Mouse (Mus musculus): ENCODE measurements around the gene Htra3. TPM values are rescaled to one million over a fixed set of nuclear protein-coding genes. Genes with fewer than 3 reads are reported as not detected.

The Htra3 gene
- total RNA-seq, 1 experiment from 2014 or later, result not detected

DNA sequence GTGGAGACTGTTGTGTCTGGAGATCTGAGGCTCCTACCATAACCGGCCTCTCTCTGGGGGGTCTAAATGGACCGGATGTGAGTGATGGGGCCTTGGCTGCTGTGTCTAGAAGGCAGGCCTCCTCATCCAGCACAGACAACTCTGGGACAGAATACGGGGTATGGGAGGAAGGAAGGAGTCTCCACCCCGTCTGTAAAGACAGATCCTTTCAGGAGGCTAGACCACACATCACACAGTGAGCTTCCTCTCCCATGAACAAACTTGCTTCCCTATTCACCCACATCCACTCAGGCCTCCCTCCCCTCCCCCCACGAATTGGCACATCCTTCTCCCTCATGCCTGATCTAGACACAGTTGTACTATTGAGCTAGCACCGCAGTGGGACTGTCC, 9.2 kb downstream of the Htra3 start:
- ATAC-seq (replicated peaks in 1 of 2; ENCODE audit: insufficient read depth in 1 of 2, low FRiP score in 2 of 2, low TSS enrichment in 1 of 2, low read depth in 1 of 2, poor library complexity in 2 of 2, severe bottlenecking in 2 of 2), result peak; percentile 6 to 17; a peak in 2 of 4 replicates

DNA sequence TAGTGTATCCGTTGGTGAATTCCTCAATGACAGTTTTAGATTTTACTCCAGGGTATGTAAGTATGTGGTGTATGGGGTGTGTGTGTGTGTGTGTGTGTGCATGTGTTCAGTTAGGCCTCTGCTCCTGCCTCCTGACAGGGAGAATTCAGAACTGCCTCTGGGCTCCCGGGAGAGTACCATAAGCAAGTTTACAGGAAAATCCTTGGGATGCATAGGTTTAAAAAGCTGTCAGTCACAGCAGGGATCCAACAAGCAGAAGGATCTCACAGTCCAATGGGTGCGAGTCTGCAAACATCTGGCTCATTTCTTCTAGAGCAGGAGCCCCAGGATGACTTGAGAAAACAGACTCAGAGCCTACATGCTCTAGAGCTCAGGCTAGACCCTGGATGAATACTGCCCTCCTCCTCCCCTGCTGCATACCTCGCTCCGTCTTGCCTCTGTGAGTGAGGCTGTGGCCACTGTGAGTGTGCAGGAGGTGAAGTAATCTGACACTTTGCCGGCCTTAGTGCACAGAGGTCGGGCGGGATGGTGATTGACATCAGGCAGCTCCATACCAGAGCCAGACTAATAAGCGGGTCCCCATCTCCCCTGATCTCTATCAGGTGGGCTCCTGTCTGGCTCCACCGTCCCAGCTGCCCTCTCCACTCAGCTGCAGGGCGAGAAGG, 9.7 kb downstream of the Htra3 start:
- ATAC-seq (replicated peaks in 1 of 2; ENCODE audit: insufficient read depth in 1 of 2, low FRiP score in 2 of 2, low TSS enrichment in 1 of 2, low read depth in 1 of 2, poor library complexity in 2 of 2, severe bottlenecking in 2 of 2), result no peak

DNA sequence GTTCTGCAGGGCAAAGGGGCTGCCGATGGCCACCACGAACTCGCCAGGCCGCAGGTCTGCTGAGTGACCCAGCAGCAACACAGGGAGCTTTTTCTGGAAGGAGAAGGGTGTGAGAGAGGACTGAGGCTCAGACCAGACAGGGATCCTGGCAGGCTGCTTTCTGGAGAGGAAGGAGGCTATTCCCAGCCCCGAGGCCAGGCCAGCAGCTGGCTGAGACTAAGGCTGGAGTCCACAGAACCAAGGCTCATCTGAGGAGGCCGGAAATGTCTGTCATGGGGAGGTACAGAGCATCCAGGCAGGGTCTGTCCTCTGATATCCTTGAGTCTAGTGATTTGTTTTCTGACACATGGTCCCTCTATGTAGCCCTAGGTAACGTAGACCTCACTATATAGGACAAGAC, 13.4 kb downstream of the Htra3 start:
- ATAC-seq (replicated peaks in 1 of 2; ENCODE audit: insufficient read depth in 1 of 2, low FRiP score in 2 of 2, low TSS enrichment in 1 of 2, low read depth in 1 of 2, poor library complexity in 2 of 2, severe bottlenecking in 2 of 2), result no peak

DNA sequence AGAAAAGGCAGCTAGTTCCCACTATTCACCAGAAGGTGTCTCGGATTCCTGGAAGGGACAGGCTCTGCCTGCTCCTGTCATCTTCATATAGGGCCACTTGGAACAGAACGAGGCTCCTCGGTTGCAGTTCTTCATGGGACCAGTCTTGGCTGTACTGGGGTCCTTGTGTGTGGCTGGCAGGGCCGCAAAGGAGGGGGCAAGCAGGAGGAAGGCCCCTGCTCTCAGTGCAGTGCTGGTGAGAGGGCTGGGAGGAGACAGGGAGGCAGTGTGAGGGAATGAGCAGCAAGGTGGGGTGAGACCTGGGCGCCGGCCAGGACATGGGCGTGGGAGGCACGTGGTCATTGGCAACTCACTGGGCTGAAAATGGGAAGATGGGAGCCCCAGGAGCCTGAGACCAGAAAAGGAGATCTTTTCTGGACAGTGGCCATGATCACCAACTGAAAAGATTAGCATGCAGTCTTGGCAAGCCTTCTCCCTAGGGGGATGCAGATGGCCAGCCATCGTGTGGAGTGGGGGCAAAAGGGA, 17.5 kb downstream of the Htra3 start:
- ATAC-seq (replicated peaks in 1 of 2; ENCODE audit: insufficient read depth in 1 of 2, low FRiP score in 2 of 2, low TSS enrichment in 1 of 2, low read depth in 1 of 2, poor library complexity in 2 of 2, severe bottlenecking in 2 of 2), result no peak

DNA sequence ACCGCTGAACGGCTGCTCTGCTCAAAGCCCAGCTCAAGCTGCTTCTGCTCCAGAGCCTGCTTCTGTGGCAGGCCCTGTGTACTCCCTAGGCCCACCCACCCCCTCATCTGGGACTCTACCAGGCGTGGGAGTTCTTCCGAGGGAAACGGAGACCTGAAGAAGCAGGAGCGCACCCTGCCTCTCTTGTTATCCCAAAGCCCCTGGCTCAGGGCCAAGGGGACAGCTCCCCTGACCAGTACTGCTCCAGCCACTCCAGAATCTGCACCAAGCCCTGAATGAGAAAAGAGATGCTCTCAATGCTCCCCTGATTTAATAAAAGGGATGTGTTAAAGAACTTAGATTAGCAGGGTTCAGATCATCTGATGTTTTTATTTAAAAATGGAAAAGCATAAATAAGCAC, 18.4 kb downstream of the Htra3 start:
- ATAC-seq (replicated peaks in 1 of 2; ENCODE audit: insufficient read depth in 1 of 2, low FRiP score in 2 of 2, low TSS enrichment in 1 of 2, low read depth in 1 of 2, poor library complexity in 2 of 2, severe bottlenecking in 2 of 2), result no peak

DNA sequence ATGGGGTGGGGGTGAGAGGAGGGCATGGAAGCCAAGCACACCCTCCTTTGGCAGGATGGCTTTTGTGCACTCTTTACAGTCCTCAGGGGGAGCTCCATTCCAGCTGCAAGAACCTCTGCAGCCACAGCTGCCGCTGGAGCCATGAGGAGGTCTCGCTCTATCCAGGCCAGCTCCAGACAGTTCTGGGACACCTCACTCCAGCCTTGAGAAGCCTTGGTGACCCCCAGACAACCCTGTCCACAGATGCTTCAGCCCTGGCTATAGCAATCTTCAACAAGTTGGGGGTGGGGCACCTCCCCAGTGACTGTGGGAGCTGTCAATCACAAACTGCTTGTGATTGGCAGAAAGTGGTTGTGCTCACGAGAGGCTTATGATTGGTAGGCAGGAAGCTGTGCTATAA, 20.1 kb downstream of the Htra3 start:
- ATAC-seq (replicated peaks in 1 of 2; ENCODE audit: insufficient read depth in 1 of 2, low FRiP score in 2 of 2, low TSS enrichment in 1 of 2, low read depth in 1 of 2, poor library complexity in 2 of 2, severe bottlenecking in 2 of 2), result no peak

DNA sequence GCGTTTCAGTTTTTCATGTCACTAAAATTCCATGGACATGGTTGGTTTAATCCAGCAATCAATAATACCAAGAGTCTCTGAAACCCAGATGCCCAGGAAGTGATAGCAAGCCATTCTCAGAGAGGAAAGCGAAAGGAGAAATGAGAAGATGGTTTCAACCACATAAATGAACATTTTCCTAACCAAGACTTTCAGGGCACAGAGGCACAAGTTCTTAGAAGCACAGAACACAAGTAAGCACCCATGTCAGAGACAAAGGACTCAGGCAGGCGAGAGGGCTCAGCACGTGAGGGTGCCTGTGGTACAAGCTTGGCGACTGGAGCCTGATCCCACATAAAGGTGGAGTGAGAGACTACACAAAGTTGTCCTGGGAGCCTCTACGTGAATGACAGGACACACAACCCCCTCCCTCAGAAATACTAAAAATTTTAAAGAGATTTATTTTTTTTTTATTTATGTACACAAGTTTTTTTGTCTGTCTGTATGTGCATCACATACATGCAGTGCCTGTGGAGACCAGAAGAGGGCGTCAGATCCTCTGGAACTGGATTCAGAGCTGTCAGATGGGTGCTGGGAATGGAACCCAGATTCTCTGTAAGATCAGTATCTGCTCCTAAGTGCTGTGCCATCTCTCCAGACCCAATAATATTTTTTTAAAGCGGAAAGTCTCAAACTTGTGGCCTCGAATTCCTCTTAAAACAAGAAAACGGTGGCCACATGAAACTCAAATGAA, 23.7 kb downstream of the Htra3 start:
- no peak for ATAC-seq (replicated peaks in 1 of 2; ENCODE audit: insufficient read depth in 1 of 2, low FRiP score in 2 of 2, low TSS enrichment in 1 of 2, low read depth in 1 of 2, poor library complexity in 2 of 2, severe bottlenecking in 2 of 2)

DNA sequence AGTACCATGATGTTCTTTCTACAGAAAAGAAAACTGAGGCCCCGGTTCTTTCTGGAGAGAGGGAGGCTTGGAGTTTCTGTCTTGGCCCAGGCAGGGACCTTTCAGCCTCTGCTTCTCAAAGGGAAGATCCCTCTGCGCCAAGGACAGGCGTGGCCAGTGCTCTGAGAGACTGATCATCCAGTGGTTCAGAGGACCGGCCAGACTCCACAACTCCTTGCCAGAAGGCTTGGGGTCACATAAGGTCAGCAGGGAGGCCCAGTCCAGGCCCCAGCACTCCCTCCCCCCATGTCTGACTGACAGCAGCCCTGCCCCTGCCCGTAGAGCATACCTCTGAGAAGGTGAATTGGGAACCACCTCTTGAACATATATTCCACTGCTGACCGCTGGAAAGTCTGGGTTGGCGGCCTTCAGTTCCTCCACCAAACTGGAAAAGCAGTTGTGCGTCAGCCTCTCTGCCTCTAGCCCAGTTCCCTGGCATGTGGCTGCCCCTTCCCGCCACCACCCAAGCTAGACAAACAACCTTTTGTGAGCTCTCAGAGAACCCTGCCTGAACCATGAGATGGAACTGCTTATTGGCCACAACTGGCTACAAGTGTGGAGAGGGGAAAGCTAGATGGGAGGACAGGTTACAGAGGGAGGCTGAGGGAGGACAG, 25.7 kb downstream of the Htra3 start:
- no peak for ATAC-seq (replicated peaks in 1 of 2; ENCODE audit: insufficient read depth in 1 of 2, low FRiP score in 2 of 2, low TSS enrichment in 1 of 2, low read depth in 1 of 2, poor library complexity in 2 of 2, severe bottlenecking in 2 of 2)

DNA sequence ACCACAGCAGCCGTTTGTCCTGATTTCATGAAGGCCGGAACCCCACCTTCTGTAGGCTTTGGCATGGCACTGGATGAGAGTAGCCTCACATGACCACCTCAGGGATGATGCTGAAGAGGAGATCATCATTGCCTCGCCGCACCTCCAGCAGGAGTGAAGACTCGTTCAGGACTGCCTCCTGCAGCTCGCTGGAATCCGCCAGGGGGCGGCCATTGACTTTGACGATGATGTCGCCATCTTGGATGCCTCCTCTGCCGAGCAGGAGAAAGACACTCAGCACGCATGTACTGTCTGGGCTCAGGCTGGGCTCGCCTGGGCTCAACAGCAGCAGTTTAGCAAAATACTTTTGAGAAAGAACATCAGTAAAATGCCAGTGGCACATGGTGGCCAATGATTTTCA, 26.7 kb downstream of the Htra3 start:
- no peak for ATAC-seq (replicated peaks in 1 of 2; ENCODE audit: insufficient read depth in 1 of 2, low FRiP score in 2 of 2, low TSS enrichment in 1 of 2, low read depth in 1 of 2, poor library complexity in 2 of 2, severe bottlenecking in 2 of 2)

DNA sequence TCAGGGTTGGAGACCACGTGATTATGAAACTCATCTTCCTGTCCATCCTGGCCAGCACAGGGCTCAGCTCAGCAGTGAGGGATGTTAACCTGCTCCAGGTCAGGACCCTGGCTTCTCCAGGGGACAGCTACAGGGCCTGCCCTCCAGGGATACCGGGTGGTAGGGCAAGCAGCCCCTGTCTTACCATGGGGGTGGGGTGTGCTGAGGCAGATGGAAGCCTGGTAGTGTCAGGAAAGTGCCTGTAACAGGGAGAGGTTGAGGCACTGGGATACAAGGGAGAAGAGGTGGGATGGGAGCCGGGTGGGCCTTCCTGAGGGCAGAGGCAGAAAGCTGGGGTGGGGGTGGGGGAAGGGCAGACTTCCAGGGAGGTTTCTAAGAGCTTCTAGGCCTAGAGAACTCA, 27.3 kb downstream of the Htra3 start:
- no peak for ATAC-seq (replicated peaks in 1 of 2; ENCODE audit: insufficient read depth in 1 of 2, low FRiP score in 2 of 2, low TSS enrichment in 1 of 2, low read depth in 1 of 2, poor library complexity in 2 of 2, severe bottlenecking in 2 of 2)

DNA sequence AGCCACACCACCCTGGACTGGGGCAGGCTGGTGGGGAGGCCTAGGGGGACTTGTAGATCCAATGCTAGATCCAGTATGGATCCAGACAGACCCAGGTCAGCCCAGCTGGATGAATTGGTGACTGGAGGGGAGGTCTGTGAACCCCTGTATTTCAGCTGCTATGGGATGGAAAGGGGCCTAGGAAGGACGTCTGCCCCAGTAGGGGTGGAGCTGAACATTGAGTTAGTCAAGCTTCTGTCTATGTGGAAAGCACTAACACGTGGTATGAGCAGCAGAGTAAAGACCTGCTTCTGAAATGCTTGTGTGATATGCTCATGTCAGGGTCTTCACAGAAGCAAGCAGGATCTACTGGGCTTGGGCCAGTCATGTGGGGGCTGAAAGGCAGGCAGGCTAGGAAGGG, 31.4 kb downstream of the Htra3 start:
- no peak for ATAC-seq (replicated peaks in 1 of 2; ENCODE audit: insufficient read depth in 1 of 2, low FRiP score in 2 of 2, low TSS enrichment in 1 of 2, low read depth in 1 of 2, poor library complexity in 2 of 2, severe bottlenecking in 2 of 2)

DNA sequence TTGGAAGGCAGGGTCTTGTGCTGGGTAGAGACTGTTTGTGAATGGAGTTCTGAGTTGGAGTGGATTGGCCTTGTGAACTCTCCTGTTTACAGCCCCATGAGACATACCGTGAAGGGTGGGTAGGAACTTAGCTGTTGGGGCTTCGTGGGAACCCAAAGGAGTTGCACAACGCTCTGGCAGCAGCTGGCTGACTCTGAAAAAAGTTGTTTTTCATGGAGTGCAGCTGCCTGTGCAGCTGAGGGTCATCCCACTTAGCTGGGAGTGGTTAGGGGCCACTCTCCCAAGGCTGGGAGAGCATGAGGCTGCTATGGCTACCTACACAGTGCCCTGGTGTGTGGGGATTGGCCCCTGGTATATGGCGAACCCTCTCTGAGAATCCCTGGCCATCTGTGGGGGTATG, 32.0 kb downstream of the Htra3 start:
- ATAC-seq (replicated peaks in 1 of 2; ENCODE audit: insufficient read depth in 1 of 2, low FRiP score in 2 of 2, low TSS enrichment in 1 of 2, low read depth in 1 of 2, poor library complexity in 2 of 2, severe bottlenecking in 2 of 2), result no peak; a peak in 1 of 4 replicates

DNA sequence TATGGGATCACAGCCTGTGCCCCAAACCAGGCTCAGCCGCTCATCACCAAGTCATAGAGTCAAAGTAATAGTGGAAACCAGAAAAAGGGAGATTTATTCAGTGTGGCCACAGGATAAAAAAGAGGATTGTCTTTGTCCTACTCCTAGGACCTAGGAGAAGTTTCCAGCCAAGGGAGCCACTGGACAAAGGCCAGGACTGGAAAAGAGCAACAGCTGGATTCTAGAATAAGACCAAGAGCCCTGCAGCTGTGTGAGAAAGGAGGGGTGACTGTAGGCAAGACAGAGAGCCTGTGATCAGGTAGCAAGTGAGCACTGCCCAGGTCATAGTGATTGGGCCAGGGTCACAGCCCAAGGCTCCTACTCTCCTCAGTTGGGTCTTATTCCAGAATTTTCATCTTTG, 32.7 kb downstream of the Htra3 start:
- ATAC-seq (replicated peaks in 1 of 2; ENCODE audit: insufficient read depth in 1 of 2, low FRiP score in 2 of 2, low TSS enrichment in 1 of 2, low read depth in 1 of 2, poor library complexity in 2 of 2, severe bottlenecking in 2 of 2), result no peak

DNA sequence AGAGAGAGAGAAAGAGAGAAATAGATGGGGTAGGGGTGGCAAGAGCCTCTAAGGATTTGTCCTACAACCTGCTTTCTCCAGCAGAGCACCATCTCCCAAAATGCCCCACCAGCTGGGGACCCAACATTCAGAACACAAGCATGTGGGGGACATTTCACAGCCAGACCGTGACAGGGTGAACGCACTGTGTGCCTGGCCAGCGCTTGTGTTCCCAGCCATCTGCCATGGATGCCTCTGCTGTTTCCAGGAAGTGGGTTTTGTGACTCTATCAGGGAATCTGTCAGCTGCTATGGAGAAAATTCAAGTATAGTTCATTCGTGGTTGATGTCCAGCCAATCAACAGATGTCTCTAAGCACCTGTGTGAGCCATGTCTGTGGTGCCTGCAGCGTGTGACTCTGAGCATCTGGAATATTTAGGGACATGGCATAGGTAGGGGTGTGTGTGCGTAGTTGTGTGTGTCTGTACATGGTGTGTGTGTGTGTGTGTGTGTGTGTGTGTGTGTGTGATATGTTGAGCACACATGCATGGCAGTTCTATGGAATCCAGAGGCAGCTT, 33.6 kb downstream of the Htra3 start:
- no peak for ATAC-seq (replicated peaks in 1 of 2; ENCODE audit: insufficient read depth in 1 of 2, low FRiP score in 2 of 2, low TSS enrichment in 1 of 2, low read depth in 1 of 2, poor library complexity in 2 of 2, severe bottlenecking in 2 of 2)

DNA sequence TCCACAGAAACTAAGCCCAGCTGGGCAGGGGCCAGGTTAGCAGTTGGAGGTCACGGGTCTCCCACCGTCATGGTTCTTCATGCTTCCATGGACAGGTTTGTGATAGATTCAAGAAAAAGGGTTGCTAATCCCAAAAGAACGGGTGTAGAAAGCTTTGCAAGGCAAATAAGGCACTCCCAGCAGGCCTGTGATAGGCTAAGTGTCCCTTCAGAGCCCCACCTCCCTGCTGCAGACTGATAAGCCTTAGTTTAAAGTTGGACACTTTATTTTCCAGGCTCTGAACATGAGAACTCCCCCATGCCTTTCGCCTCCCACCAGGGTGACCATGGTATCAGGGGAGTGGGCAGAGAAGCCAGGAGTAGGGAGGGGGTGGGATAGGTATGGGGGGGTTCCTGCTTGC, 35.5 kb downstream of the Htra3 start:
- ATAC-seq (replicated peaks in 1 of 2; ENCODE audit: insufficient read depth in 1 of 2, low FRiP score in 2 of 2, low TSS enrichment in 1 of 2, low read depth in 1 of 2, poor library complexity in 2 of 2, severe bottlenecking in 2 of 2), result no peak

DNA sequence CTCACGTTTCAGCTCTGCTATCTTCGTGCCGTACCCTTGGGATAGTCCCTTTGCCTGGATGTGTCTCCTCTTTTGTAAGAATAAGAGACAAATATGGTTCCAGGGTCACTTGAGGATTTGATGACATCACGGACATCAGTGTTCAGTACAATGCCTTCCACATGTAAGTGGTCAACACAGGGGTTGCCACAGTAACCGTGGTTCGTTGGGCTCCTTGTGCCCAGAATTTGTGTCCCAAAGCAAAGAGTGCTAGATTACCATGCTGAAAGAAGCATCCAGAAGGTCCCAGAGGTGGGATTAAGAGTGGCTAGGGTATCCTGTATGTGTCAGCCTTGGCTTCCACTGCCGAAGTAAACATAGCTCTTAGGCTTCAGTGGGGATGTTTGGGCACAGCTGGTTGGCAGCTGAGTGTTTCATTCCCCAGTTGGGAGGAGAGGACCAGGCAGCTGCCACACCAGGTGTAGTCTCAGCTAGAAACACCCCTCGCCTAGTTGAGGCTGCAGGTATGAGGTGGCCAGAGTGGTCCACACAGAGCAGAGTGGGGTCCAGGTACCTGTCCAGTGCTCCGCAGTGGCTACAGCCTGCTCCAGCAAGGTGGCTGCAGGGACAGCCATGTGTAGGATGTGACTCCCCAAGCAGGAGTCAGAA, 36.1 kb downstream of the Htra3 start:
- no peak for ATAC-seq (replicated peaks in 1 of 2; ENCODE audit: insufficient read depth in 1 of 2, low FRiP score in 2 of 2, low TSS enrichment in 1 of 2, low read depth in 1 of 2, poor library complexity in 2 of 2, severe bottlenecking in 2 of 2)

DNA sequence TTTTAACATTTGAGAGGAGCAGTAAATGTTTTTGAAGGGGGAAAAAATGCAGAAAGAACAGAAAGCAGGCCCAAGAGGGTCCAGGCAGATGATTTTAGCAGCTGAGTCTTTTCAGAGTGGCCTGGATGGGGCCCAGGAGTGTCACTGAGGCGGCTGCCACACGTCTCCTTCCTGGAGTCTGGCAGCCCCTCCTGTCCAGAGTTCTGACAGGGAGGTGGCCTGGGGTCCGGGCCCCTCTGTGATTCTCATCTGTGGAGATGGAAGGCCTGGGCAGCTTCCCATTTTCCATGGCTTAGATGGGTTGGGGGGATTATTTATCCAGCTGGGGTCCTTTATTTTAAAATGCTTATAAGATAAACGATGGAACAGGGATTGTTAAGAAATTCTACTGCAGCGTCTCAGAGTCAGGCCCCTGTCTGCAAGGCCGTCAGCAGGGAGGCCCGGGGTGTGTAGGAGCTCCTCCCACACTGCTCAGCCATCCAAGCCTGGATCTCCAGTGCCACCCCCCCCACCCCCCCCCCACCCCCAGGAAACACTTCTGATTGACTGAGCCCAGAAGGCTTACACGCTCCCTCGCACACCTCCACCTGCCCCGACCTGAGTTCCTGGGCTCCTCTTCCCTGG, 37.5 kb downstream of the Htra3 start:
- no peak for ATAC-seq (replicated peaks in 1 of 2; ENCODE audit: insufficient read depth in 1 of 2, low FRiP score in 2 of 2, low TSS enrichment in 1 of 2, low read depth in 1 of 2, poor library complexity in 2 of 2, severe bottlenecking in 2 of 2)

All from hematopoietic stem cell, adult 5-6 weeks (primary cell).